Mouse (Mus musculus): ENCODE data around the gene Mrps5. TPM values are rescaled to one million over a fixed set of nuclear protein-coding genes. Genes with fewer than 3 reads are reported as not detected.

Mrps5 gene
- total and polyA plus RNA-seq, 3 experiments = 55.8 to 194 (median 82.4) TPM

- peaks cover 4% of the 10 kb centered on the region; the same call in 1 of the 2 replicates for H3K27me3 ChIP-seq (ENCODE audit: insufficient read depth, low read length)
- H3K9me3 ChIP-seq (replicated peaks) = no peaks in the 10 kb centered on the region
- H3K36me3 ChIP-seq (replicated peaks) = no peaks in the 10 kb centered on the region
- no peak for TF ChIP-seq POLR2AphosphoS5 (IDR thresholded peaks at IDR 0.05; ENCODE audit: insufficient replicate concordance, low read depth, low read length)
- TF ChIP-seq CTCF (IDR thresholded peaks at IDR 0.05; ENCODE audit: low read depth, low read length) = no peak
- TF ChIP-seq GATA2 (IDR thresholded peaks at IDR 0.05; ENCODE audit: borderline replicate concordance, low read depth, low read length) = no peak
- no peak for TF ChIP-seq GATA1 (IDR thresholded peaks at IDR 0.05; ENCODE audit: borderline replicate concordance, low read length)
- no peak for TF ChIP-seq TAL1 (conservative IDR thresholded peaks at IDR 0.05; ENCODE audit: low read depth, low read length)
- ATAC-seq (ENCODE audit: extremely low read depth, insufficient number of reproducible peaks, low FRiP score, poor library complexity, severe bottlenecking) = no peak
- no peaks in the 10 kb centered on the region for H3K4me1 ChIP-seq (ENCODE audit: insufficient read depth, low read depth, low read length)
- H3K4me3 ChIP-seq (ENCODE audit: low read depth, low read length) = no peak overlapping the region
- no peak for DNase-seq (ENCODE audit: low spot score)
Observed at GRCm38 (mm10) chr2:127646875-127647274, 59.9 kb downstream of the Mrps5 start.

DNA sequence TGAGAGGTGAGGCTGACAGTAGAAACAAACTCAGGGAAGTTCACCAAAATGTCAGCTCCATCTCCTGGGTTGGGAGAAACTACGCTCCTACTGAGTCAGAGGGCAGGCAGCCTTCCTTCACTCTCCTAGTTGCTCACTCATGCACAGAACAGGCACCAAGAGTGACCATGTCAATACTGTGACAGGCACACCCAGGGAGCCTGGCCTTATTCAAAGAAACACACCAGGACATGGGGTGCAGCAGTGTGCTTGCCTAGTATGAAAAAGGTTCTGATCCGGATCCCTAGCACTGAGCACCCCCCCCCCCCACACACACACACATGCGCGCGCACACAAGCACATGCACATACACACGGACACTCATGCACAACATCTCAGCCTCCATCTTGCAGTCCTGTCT lies 61.1 kb downstream of the Mrps5 start:
- Histone ChIP-seq H3K4me3 (ENCODE audit: low read depth, low read length) (no peak overlapping the region), H3K4me1 (ENCODE audit: insufficient read depth, low read depth, low read length) (no peaks in the 10 kb centered on the region), H3K36me3 (replicated peaks) (no peaks in the 10 kb centered on the region), H3K27me3 (ENCODE audit: insufficient read depth, low read length) (peaks cover 4% of the 10 kb centered on the region; the same call in 1 of the 2 replicates), H3K9me3 (replicated peaks) (no peaks in the 10 kb centered on the region)
- no peak for DNase-seq (ENCODE audit: low spot score)
- TF ChIP-seq POLR2AphosphoS5 (IDR thresholded peaks at IDR 0.05; ENCODE audit: insufficient replicate concordance, low read depth, low read length) (no peak), CTCF (IDR thresholded peaks at IDR 0.05; ENCODE audit: low read depth, low read length) (no peak), TAL1 (conservative IDR thresholded peaks at IDR 0.05; ENCODE audit: low read depth, low read length) (no peak), GATA2 (IDR thresholded peaks at IDR 0.05; ENCODE audit: borderline replicate concordance, low read depth, low read length) (no peak), GATA1 (IDR thresholded peaks at IDR 0.05; ENCODE audit: borderline replicate concordance, low read length) (no peak)
- ATAC-seq (ENCODE audit: extremely low read depth, insufficient number of reproducible peaks, low FRiP score, poor library complexity, severe bottlenecking) = no peak

DNA sequence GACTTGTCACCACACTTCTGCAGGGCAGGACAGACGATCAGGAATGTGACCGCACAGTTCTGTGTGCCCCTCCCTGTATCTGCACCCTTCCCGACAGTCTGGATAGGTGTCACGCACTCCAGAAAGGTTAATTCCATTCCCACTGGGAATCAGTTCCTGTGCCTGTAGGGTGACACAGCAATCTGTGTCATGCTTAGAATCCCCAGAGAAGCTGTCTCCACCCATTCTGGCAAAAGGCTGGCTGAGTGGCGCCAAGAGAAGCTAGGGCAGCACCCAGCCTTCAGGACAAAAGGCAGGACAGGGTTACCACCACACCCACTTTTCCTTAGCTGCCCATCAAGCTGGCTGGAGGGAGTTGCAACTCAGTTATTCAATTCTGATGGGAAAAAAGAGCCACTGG lies 62.9 kb downstream of the Mrps5 start:
- Histone ChIP-seq H3K27me3 (ENCODE audit: insufficient read depth, low read length) (peaks cover 4% of the 10 kb centered on the region; the same call in 1 of the 2 replicates), H3K36me3 (replicated peaks) (no peaks in the 10 kb centered on the region), H3K9me3 (replicated peaks) (no peaks in the 10 kb centered on the region), H3K4me3 (ENCODE audit: low read depth, low read length) (no peak overlapping the region), H3K4me1 (ENCODE audit: insufficient read depth, low read depth, low read length) (no peaks in the 10 kb centered on the region)
- no peak for ATAC-seq (ENCODE audit: extremely low read depth, insufficient number of reproducible peaks, low FRiP score, poor library complexity, severe bottlenecking)
- no peak for DNase-seq (ENCODE audit: low spot score)
- TF ChIP-seq GATA2 (IDR thresholded peaks at IDR 0.05; ENCODE audit: borderline replicate concordance, low read depth, low read length) (no peak), CTCF (IDR thresholded peaks at IDR 0.05; ENCODE audit: low read depth, low read length) (no peak), POLR2AphosphoS5 (IDR thresholded peaks at IDR 0.05; ENCODE audit: insufficient replicate concordance, low read depth, low read length) (no peak), TAL1 (conservative IDR thresholded peaks at IDR 0.05; ENCODE audit: low read depth, low read length) (no peak), GATA1 (IDR thresholded peaks at IDR 0.05; ENCODE audit: borderline replicate concordance, low read length) (no peak)

- H3K36me3 ChIP-seq (replicated peaks) = no peaks in the 10 kb centered on the region
- no peaks in the 10 kb centered on the region for H3K9me3 ChIP-seq (replicated peaks)
- no peak overlapping the region for H3K4me3 ChIP-seq (ENCODE audit: low read depth, low read length)
- DNase-seq (ENCODE audit: low spot score) (no peak), ATAC-seq (ENCODE audit: extremely low read depth, insufficient number of reproducible peaks, low FRiP score, poor library complexity, severe bottlenecking) (no peak)
- H3K27me3 ChIP-seq (ENCODE audit: insufficient read depth, low read length) = peaks cover 15% of the 10 kb centered on the region
- no peaks in the 10 kb centered on the region for H3K4me1 ChIP-seq (ENCODE audit: insufficient read depth, low read depth, low read length)
- no peak for TF ChIP-seq POLR2AphosphoS5 (IDR thresholded peaks at IDR 0.05; ENCODE audit: insufficient replicate concordance, low read depth, low read length)
- no peak for TF ChIP-seq CTCF (IDR thresholded peaks at IDR 0.05; ENCODE audit: low read depth, low read length)
- no peak for TF ChIP-seq GATA1 (IDR thresholded peaks at IDR 0.05; ENCODE audit: borderline replicate concordance, low read length)
- no peak for TF ChIP-seq GATA2 (IDR thresholded peaks at IDR 0.05; ENCODE audit: borderline replicate concordance, low read depth, low read length)
- TF ChIP-seq TAL1 (conservative IDR thresholded peaks at IDR 0.05; ENCODE audit: low read depth, low read length) = no peak
Observed at GRCm38 (mm10) chr2:127651601-127652000, 64.6 kb downstream of the Mrps5 start.

DNA sequence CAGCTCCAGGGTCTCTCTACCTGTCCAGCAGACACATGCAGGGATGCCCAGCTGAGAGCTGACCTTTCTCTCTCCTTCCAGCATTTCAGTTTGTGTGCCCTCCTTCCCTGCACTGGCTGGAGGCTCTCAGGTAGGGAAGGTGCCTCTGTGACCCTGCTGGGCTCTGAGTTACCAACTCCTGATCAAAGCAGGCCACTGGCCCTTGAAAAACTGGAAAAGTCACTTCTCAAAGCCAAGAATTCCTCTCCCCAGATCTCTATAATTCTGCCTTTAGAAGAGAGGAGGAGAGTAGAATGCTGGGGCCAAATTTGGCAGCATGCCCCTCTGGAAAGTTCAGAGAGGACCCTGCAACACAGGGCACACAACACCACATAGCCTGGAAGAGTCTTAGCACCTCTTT lies 65.3 kb downstream of the Mrps5 start:
- DNase-seq (ENCODE audit: low spot score) (no peak), ATAC-seq (ENCODE audit: extremely low read depth, insufficient number of reproducible peaks, low FRiP score, poor library complexity, severe bottlenecking) (no peak)
- no peaks in the 10 kb centered on the region for H3K9me3 ChIP-seq (replicated peaks)
- H3K27me3 ChIP-seq (ENCODE audit: insufficient read depth, low read length) = peaks cover 11% of the 10 kb centered on the region; the same call in 1 of the 2 replicates
- TF ChIP-seq TAL1 (conservative IDR thresholded peaks at IDR 0.05; ENCODE audit: low read depth, low read length) = no peak
- TF ChIP-seq CTCF (IDR thresholded peaks at IDR 0.05; ENCODE audit: low read depth, low read length) = no peak
- no peak for TF ChIP-seq POLR2AphosphoS5 (IDR thresholded peaks at IDR 0.05; ENCODE audit: insufficient replicate concordance, low read depth, low read length)
- no peak for TF ChIP-seq GATA2 (IDR thresholded peaks at IDR 0.05; ENCODE audit: borderline replicate concordance, low read depth, low read length)
- TF ChIP-seq GATA1 (IDR thresholded peaks at IDR 0.05; ENCODE audit: borderline replicate concordance, low read length) = no peak
- no peaks in the 10 kb centered on the region for H3K36me3 ChIP-seq (replicated peaks)
- no peaks in the 10 kb centered on the region for H3K4me1 ChIP-seq (ENCODE audit: insufficient read depth, low read depth, low read length)
- H3K4me3 ChIP-seq (ENCODE audit: low read depth, low read length) = no peak overlapping the region

- ATAC-seq (ENCODE audit: extremely low read depth, insufficient number of reproducible peaks, low FRiP score, poor library complexity, severe bottlenecking) = no peak
- TF ChIP-seq GATA2 (IDR thresholded peaks at IDR 0.05; ENCODE audit: borderline replicate concordance, low read depth, low read length) = no peak
- no peak for TF ChIP-seq TAL1 (conservative IDR thresholded peaks at IDR 0.05; ENCODE audit: low read depth, low read length)
- TF ChIP-seq POLR2AphosphoS5 (IDR thresholded peaks at IDR 0.05; ENCODE audit: insufficient replicate concordance, low read depth, low read length) = no peak
- no peak for TF ChIP-seq CTCF (IDR thresholded peaks at IDR 0.05; ENCODE audit: low read depth, low read length)
- no peak for TF ChIP-seq GATA1 (IDR thresholded peaks at IDR 0.05; ENCODE audit: borderline replicate concordance, low read length)
- no peaks in the 10 kb centered on the region for H3K36me3 ChIP-seq (replicated peaks)
- H3K4me3 ChIP-seq (ENCODE audit: low read depth, low read length) = no peak overlapping the region
- no peak for DNase-seq (ENCODE audit: low spot score)
- no peaks in the 10 kb centered on the region for H3K9me3 ChIP-seq (replicated peaks)
- H3K27me3 ChIP-seq (ENCODE audit: insufficient read depth, low read length) = peaks cover 11% of the 10 kb centered on the region; the same call in 1 of the 2 replicates
- H3K4me1 ChIP-seq (ENCODE audit: insufficient read depth, low read depth, low read length) = no peaks in the 10 kb centered on the region
Observed at GRCm38 (mm10) chr2:127652805-127653204, 65.8 kb downstream of the Mrps5 start.
